Mouse (Mus musculus) heart, embryonic 14.5 days (tissue): ENCODE measurements around the gene Rbp3. TPM values are rescaled to one million over a fixed set of nuclear protein-coding genes. Genes with fewer than 3 reads are reported as not detected.

Experiments
- ATAC-seq: fragments of 200-750 bp; cut with Nextera tagmentation; 2 replicates; pipeline ENCODE4 v1.8.0; 2017; ENCODE audit warnings: low read depth, moderate TSS enrichment; ENCODE audit not compliant: insufficient number of reproducible peaks, insufficient read depth, low FRiP score
- H3K27ac ChIP-seq, 2 experiments: fragments of 200-500 bp in 1 of 2; fragments of 300-500 bp in 1 of 2; sonication (generic) in 1 of 2; replicated peaks in 1 of 2; 2 replicates each; pipeline ENCODE4 v1.5.1; 2012 to 2014; ENCODE audit warnings: low read depth in 2 of 2, low read length in 2 of 2, control low read depth in 1 of 2, mild to moderate bottlenecking in 1 of 2, mixed read lengths in 1 of 2; ENCODE audit not compliant: control insufficient read depth in 1 of 2, insufficient read depth in 1 of 2
- H3K27me3 ChIP-seq: fragments of 300-500 bp; sonication (generic); 2 replicates; pipeline ENCODE4 v1.6.1; 2014; ENCODE audit warnings: mild to moderate bottlenecking, low read length, control low read depth; ENCODE audit not compliant: control insufficient read depth, insufficient read depth
- H3K36me3 ChIP-seq: fragments of 300-500 bp; sonication (generic); 2 replicates; pipeline ENCODE4 v1.6.1; 2014; ENCODE audit warnings: mild to moderate bottlenecking, control low read depth, low read length, mixed read lengths; ENCODE audit not compliant: control insufficient read depth, insufficient read depth
- H3K4me1 ChIP-seq, 2 experiments: fragments of 200-500 bp in 1 of 2; fragments of 300-500 bp in 1 of 2; sonication (generic) in 1 of 2; 2 replicates each; pipeline ENCODE4 v1.6.1; 2012 to 2014; ENCODE audit warnings: low read length in 2 of 2, control low read depth in 1 of 2, mixed read lengths in 1 of 2; ENCODE audit not compliant: control insufficient read depth in 2 of 2, insufficient read depth in 2 of 2
- H3K4me2 ChIP-seq: fragments of 300-500 bp; sonication (generic); 2 replicates; pipeline ENCODE4 v1.6.1; 2014; ENCODE audit warnings: mild to moderate bottlenecking, low read length
- H3K4me3 ChIP-seq, 2 experiments: fragments of 200-500 bp in 1 of 2; fragments of 300-500 bp in 1 of 2; sonication (generic) in 1 of 2; 2 replicates each; pipeline ENCODE4 v1.5.1; 2012 to 2014; ENCODE audit warnings: low read length in 2 of 2, mild to moderate bottlenecking in 2 of 2, control low read depth in 1 of 2, low read depth in 1 of 2, moderate library complexity in 1 of 2; ENCODE audit not compliant: control insufficient read depth in 1 of 2, insufficient read depth in 1 of 2
- H3K9ac ChIP-seq: fragments of 300-500 bp; sonication (generic); 2 replicates; pipeline ENCODE4 v1.6.1; 2014; ENCODE audit warnings: mild to moderate bottlenecking, low read length
- H3K9me3 ChIP-seq: fragments of 300-500 bp; sonication (generic); 2 replicates; pipeline ENCODE4 v1.6.1; 2016; ENCODE audit warnings: low read length, control low read depth; ENCODE audit not compliant: control insufficient read depth
- WGBS: fragments of 180-500 bp; shearing (Covaris S2); extraction: QIAGEN DNeasy Blood & Tissue Kit; methylation state at CpG from one replicate; pipeline ENCODE4 v1.1.7; 2014; 5-methylcytosine and 5-hydroxymethylcytosine counted together
- polyA plus RNA-seq: library from polyadenylated mRNA; unstranded; fragments of >200 nt; fragmentation: Nextera tagmentation; extraction: Ambion mirVana; gene quantifications from 2 replicates; pipeline ENCODE4 v1.2.1, GENCODE M21; 2014

Gene Rbp3
- polyA plus RNA-seq, 1 experiment from 2014 or later: not detected

GRCm38 (mm10) chr14:33931853-33932252 lies 21.9 kb upstream of the Rbp3 start:
- Histone ChIP-seq H3K4me1 (no peaks in the 10 kb centered on the region), H3K27ac (no peak overlapping the region), H3K36me3 (no peaks in the 10 kb centered on the region), H3K9me3 (no peaks in the 10 kb centered on the region), H3K4me3 (no peak overlapping the region), H3K4me2 (peak overlapping the region; percentile 4; the same call in 1 of the 2 replicates), H3K27me3 (peaks cover 58% of the 10 kb centered on the region), H3K9ac (no peak overlapping the region)
- 27% methylated on average over 17 of the region's 17 CpGs for WGBS
- ATAC-seq: no peak

DNA sequence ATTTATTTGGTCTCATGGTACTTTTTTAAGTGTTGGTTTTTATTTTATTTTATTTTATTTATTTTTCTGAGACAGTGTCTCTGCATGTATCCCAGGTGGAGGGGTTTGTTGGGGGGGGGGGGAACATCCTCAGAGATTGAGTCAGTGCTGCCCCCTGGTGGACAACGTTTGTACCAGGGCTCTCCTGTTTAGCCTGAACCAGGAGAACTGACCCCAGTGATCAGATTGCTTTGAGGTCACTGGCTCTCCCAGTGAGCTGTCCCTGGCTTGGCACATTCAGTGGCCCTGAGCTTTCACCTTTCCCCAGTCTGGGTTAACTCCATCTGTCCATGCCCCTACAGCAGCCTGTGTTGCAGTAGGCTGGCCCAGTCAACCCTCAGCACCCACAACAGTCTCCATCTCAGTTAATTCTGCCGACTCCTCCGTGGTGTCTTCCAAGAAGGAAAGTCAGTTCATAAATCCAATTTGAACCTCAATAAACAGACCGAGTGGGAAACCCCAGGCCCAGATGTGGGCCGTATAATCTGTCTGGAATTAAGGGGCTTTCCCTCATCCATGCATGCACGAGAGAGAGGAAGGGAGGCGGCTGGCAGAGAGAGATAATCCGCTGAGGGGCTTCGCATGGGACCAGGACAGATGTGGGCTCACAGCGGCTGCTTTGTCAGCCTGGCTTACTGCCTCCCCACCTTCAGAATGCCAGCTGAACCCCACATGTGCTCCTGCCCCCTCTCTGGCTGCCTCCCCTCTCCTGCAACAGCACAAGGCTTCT lies 20.7 kb upstream of the Rbp3 start:
- ATAC-seq: no peak
- Histone ChIP-seq H3K36me3 (no peaks in the 10 kb centered on the region), H3K9me3 (no peaks in the 10 kb centered on the region), H3K27ac (no peak overlapping the region), H3K4me2 (no peak overlapping the region), H3K27me3 (peaks cover 51% of the 10 kb centered on the region), H3K4me1 (no peaks in the 10 kb centered on the region), H3K9ac (no peak overlapping the region), H3K4me3 (no peak overlapping the region)
- 57% methylated on average over 10 of the region's 10 CpGs for WGBS

DNA sequence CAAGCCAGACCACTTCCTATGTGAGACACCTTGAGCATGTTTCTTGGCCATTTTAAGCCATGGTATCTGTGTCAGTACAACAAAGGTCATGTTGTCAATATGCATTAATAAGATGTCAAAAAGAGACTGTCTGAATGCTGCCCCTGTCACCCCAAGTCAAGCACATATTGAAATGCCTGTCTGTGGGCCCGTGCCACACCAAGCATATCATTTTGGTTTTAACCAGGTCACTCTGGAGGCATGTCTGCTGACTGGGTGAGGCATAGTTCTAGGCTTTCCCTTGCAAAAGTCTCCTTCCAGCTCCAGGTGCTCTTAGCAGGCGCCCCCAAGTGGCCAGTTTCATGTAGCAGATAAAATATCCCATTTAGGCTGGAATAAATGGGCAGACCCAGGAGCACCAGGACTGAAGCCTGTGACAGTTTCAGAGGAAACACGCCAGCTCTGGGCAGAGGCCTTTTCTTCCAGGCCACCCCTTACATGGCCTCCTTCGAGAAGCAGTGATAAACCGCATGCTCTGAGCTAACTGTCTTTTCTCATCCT lies 20.0 kb upstream of the Rbp3 start:
- ATAC-seq: no peak
- Histone ChIP-seq H3K27ac (no peak overlapping the region), H3K4me1 (no peaks in the 10 kb centered on the region), H3K36me3 (no peaks in the 10 kb centered on the region), H3K4me3 (no peak overlapping the region), H3K9me3 (no peaks in the 10 kb centered on the region), H3K9ac (no peak overlapping the region), H3K27me3 (peaks cover 44% of the 10 kb centered on the region), H3K4me2 (no peak overlapping the region)
- WGBS: 37% methylated on average over 5 of the region's 5 CpGs

DNA sequence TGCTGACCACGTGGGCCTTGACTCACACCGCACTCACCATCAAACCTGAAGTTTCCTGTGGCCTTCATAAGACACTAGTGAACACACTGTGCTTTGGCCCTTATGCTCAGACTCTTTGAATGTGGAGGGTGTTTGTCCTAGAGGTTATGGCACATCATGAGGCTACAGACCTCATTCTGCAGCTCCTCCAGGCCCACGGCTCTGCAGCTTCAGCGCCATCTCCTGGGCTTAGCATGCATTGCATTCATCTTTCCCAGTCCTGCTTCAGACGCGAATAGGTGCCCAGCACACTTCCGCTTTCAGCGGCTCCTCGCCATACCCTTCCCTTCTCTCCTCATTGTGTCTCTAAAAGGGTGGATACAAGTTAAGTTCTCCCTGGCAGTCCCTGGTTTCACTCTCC lies 14.7 kb upstream of the Rbp3 start:
- no peak for ATAC-seq
- H3K27ac ChIP-seq: no peak overlapping the region
- H3K9ac ChIP-seq: no peak overlapping the region
- 24% methylated on average over 9 of the region's 9 CpGs for WGBS
- H3K4me2 ChIP-seq: peak overlapping the region; percentile 60
- H3K9me3 ChIP-seq: no peaks in the 10 kb centered on the region
- no peaks in the 10 kb centered on the region for H3K36me3 ChIP-seq
- H3K4me1 ChIP-seq: peaks cover 6 to 10% of the 10 kb centered on the region in 2 experiments; a peak in 2 of 4 replicates
- H3K4me3 ChIP-seq: peak overlapping the region; percentile 15 to 24; a peak in 1 of 4 replicates
- peaks cover 4% of the 10 kb centered on the region; the same call in 1 of the 2 replicates for H3K27me3 ChIP-seq

DNA sequence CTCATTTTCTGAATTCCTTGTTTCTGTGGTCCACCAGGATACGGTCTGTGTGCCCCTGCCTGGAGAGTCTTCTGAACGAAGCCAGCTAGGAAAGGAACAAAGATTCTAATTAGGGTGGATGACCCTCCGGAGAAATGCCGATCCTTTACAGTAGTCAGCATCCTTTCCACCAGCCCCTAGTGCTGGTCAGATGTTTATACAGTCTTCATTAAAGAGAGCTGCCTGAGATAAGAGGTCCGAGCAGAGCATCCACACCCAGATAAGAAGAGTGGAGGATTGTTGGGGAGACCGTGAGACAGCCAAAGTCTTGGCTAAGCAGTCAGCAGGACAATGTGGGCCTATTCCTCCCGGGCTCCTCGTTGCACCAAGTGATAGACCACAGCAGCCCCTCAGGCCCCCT lies 13.1 kb upstream of the Rbp3 start, which contains the start of gene Gdf2:
Gene Gdf2, plus strand, starts transcription at position 301 of the 400 bp plus-strand sequence.
- no peak within 1 kb of the TSS for H3K4me3 ChIP-seq
- ATAC-seq: peak; percentile 33; the same call in 1 of the 2 replicates

GRCm38 (mm10) chr14:33942222-33942621 lies 11.6 kb upstream of the Rbp3 start:
- Histone ChIP-seq H3K4me3 (no peak overlapping the region), H3K9ac (no peak overlapping the region), H3K36me3 (no peaks in the 10 kb centered on the region), H3K4me2 (no peak overlapping the region), H3K27me3 (peaks cover 4% of the 10 kb centered on the region; the same call in 1 of the 2 replicates), H3K27ac (no peak overlapping the region), H3K9me3 (no peaks in the 10 kb centered on the region), H3K4me1 (peaks cover 6 to 10% of the 10 kb centered on the region in 2 experiments; a peak in 2 of 4 replicates)
- WGBS: 73% methylated on average over 5 of the region's 5 CpGs
- ATAC-seq: no peak

More for the DNA sequence above, 13.1 kb upstream of the Rbp3 start, which contains the start of gene Gdf2:
- Histone ChIP-seq H3K36me3 (no peaks in the 10 kb centered on the region), H3K9me3 (no peaks in the 10 kb centered on the region), H3K27ac (no peak within 1 kb of the TSS), H3K4me2 (0 out of 2 replicates have a peak within 1 kb of the TSS, but pooled peaks have one; percentile 8), H3K27me3 (peaks cover 4% of the 10 kb centered on the region; the same call in 1 of the 2 replicates), H3K4me1 (peaks cover 6 to 10% of the 10 kb centered on the region in 2 experiments; a peak in 2 of 4 replicates), H3K9ac (no peak within 1 kb of the TSS)
- WGBS: 12% methylated on average over 8 of the region's 8 CpGs

- 70% methylated on average over 6 of the region's 6 CpGs for WGBS
- peaks cover 3 to 5% of the 10 kb centered on the region in 2 experiments; a peak in 2 of 4 replicates for H3K4me1 ChIP-seq
- no peak for ATAC-seq
- H3K9me3 ChIP-seq: no peaks in the 10 kb centered on the region
- H3K27me3 ChIP-seq: no peaks in the 10 kb centered on the region
- H3K36me3 ChIP-seq: no peaks in the 10 kb centered on the region
- H3K9ac ChIP-seq: no peak overlapping the region
- no peak overlapping the region for H3K4me2 ChIP-seq
- no peak overlapping the region for H3K4me3 ChIP-seq
- H3K27ac ChIP-seq: no peak overlapping the region
Observed at GRCm38 (mm10) chr14:33946125-33946524, 7.7 kb upstream of the Rbp3 start.
